Mouse (Mus musculus): ENCODE results near the gene Smc1b.
"Not testable (repeated sequence)": the region's sequence is repeated elsewhere in the genome, so short reads cannot be mapped to it uniquely, and the experiment has no call there.

DNA sequence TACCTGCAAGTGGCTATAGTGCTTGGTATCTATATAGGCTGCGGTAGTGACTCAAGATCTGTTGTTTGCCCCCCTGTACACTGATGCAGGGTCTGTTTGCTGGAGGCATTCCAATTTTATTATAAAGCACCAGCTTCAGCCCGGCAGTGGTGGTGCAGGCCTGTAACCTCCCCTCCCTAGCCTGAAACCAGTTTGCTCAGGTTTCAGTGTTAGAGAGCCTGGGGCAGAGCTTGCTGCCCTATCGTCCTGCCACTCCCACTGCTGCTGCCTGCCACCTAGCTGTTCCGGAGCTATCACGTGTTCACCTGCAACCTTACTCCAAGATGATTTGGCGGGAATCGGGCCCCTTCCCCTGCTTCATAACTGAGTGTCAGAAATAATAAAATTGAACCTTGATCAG is 97.8 kb downstream of the Smc1b start:
- TF ChIP-seq CTCF (IDR thresholded peaks at IDR 0.05; ENCODE audit: borderline replicate concordance, insufficient read depth, low read length); POLR2A (IDR thresholded peaks at IDR 0.05; ENCODE audit: low read depth, low read length): not testable (repeated sequence)

Data from embryonic fibroblast, embryonic 13.5 days (primary cell).